Mouse (Mus musculus): ENCODE measurements around the gene Lgals7.
"Not testable (repeated sequence)": the region's sequence is repeated elsewhere in the genome, so short reads cannot be mapped to it uniquely, and the experiment has no call there.

Lgals7 gene

DNA sequence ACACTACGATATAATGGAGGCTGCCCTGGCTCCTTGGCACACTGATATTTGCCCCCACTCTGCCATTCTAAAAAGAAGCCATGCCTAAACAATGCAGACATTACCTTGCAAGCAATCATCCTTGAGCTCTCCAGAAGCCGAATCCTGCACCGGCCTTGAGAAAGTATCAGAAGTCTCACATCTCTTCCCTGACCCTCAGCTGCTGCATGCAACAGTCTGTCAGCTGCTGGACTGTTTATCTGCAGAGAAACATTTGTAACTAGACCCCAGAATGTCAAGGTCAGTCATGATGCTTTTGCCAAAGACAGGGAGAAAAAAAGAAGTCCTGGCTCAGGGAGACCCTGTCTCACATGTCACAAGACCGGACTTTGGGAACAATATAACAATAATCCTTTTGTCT lies 12.4 kb downstream of the Lgals7 start:
- DNase-seq (ENCODE audit: low read depth, low spot score), result no peak

DNA sequence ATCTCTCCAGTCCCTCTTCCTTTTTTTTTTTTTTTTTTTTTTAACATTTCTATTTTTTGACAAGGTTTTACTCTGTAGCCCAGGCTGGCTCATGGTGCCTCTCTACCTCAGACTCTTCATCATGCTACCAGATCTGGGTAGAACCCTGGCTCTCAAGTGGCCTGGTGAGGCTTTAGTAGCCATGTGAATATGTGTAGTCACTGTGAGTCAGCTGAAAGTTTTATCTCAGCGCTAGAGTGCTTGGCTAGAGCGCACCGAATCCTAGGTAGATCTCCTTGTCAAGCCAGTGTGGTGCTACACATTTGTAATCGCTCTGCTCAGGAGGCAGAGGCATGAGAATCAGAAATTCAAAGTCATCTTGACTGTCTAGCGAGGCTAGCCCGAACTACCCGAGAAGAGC lies 13.5 kb downstream of the Lgals7 start:
- DNase-seq (ENCODE audit: low read depth, low spot score), result no peak

DNA sequence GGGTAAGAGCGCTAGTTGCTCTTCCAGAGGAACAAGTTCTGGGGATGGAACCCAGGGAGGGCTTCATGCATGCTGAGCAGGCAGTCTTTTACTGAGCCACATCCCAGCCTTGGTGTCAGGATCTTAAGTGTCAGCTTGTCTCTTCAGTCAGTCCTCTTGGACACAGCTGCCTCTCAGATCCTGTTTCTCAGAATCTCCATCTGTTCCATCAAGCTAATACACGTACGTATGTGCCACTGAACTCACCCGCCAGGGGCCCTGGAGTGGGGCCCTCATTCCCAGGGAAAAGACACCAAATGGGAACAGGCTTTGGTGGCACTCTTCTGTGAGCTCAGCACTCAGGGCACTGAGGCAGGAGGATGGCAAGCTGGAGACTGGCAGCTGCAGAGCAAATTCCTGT lies 14.2 kb downstream of the Lgals7 start:
- peak; percentile 27 for DNase-seq (ENCODE audit: low read depth, low spot score)

DNA sequence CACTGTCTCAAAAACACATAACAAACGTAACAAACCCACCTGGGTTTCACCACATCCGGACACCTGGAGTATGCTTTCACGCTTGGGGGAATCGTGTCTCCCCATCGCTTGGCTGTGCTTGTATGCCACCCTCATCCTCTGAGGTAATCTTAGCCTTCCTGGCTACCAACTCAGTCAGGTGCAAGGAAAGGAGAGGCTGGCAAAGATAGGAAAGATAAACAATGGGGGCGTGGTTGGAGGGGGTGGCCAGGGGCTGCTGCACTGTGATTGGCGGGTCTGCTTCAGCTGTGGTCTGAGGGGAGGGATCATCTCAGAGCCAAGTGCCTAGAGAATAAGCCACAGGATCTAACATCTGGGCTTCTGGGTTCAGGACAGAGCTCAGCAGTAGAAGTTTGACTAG lies 16.0 kb downstream of the Lgals7 start:
- peak; percentile 90 for DNase-seq (ENCODE audit: low read depth, low spot score)

DNA sequence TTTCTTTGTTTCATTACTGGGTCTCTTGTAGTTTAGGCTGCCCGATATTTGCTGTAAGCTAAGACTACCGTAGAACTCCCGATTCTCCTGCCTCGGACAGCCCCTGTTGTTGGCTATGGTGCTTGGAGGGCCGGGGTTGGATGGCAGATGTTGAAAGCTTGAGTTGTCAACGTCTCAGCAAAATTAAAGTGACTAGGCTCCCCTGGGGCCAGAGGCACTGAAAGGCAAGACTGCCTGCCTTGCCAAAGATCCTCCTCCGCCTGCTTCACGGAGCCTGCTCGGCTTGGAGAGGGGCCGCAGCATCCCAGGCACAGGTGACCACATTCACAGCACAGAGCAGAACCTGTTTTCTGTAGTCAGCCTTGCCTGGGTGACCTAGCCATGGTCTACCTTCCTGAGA lies 16.9 kb downstream of the Lgals7 start:
- DNase-seq (ENCODE audit: low read depth, low spot score), result peak; percentile 30

DNA sequence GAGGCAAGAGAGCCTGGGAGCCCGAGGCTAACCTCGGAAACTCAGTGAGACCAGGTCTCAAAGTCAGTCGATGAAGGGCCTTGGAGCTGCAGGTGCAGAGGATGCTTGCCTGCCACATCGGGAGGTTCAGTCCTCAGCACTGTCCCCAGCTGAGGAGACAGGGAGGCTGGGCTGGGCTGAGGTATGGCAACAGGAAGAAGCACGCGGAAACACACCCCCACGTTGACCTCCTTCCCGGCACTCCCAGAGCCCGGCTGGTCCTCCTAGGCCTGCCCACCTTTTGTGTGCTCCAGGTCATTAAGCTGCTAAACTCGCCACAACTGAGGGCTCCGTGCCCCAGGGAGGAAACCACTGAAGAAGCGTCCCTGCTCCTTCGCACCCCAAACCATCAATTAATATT lies 17.5 kb downstream of the Lgals7 start, which contains the start of gene Capn12:
Gene Capn12 (plus strand): TSS at position 224 of the 400 bp plus-strand sequence.
- DNase-seq (ENCODE audit: low read depth, low spot score), result peak; percentile 14

DNA sequence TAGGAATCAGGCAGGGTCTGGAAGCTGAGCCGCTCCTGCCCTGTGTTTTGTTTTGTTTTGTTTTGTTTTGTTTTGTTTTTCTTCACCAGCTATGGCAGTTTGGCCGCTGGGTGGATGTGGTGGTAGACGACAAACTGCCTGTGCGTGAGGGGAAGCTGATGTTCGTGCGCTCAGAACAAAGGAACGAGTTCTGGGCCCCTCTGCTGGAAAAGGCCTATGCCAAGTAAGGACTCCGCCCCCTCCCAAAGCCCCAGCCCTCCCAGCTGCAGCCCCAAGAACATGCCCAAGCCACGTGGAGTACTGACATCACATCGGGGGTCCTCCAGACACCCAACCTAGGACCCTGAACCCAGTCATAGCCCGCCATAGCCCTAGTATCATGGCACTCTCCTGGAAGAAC lies 19.4 kb downstream of the Lgals7 start:
- no peak for DNase-seq (ENCODE audit: low read depth, low spot score)

DNA sequence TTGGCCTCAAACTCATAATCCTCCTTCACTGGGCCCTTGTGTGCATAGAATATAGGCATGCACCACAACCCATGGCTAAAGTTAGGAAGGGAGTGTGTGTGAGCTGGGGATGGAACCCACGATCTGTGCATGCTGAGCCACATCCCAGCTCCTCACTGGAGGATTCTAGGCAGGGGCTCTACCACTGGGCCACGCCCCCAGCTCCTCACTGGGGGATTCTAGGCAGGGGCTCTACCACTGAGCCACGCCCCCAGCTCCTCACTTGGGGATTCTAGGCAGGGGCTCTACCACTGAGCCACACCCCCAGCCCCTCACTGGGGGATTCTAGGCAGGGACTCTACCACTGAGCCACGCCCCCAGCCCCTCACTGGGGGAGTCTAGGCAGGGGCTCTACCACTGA lies 20.1 kb downstream of the Lgals7 start:
- not testable (repeated sequence) for DNase-seq (ENCODE audit: low read depth, low spot score)

DNA sequence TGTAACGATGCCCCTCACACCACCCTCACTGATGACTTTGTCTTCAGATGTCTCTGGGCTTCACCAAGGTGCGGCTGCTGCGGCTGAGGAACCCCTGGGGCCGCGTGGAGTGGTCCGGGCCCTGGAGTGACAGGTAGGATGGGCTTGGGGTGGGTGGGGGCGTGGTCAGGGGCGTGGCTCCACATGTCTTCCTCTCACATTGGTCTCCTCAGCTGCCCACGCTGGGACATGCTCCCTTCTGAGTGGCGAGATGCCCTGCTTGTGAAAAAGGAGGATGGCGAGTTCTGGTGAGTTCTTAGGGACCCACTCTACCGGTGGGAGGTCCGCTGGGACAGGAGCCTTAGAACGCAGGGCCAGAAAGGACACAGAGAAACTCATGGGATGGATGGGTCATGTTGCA lies 22.8 kb downstream of the Lgals7 start:
- DNase-seq (ENCODE audit: low read depth, low spot score), result no peak

DNA sequence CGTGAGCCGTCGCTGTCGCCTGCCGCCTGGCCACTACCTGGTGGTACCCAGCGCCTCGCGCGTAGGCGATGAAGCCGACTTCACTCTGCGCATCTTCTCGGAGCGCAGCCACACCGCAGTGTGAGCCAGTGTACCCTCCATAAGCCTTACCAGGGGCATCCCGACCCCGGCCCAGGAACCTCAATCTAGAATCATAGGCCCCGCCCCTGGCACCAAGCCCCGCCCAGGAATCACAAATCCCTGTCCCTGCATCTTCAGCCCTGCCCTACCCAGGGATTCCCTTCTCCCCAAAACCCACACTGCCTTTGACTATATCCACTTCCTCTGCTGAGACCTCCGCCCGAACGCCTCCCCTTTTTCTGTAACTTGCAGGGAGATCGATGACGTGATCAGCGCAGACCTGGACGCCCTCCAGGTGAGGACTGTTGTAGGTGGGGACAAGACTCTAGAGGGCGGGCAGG lies 25.1 kb downstream of the Lgals7 start:
- DNase-seq (ENCODE audit: low read depth, low spot score), result no peak

DNA sequence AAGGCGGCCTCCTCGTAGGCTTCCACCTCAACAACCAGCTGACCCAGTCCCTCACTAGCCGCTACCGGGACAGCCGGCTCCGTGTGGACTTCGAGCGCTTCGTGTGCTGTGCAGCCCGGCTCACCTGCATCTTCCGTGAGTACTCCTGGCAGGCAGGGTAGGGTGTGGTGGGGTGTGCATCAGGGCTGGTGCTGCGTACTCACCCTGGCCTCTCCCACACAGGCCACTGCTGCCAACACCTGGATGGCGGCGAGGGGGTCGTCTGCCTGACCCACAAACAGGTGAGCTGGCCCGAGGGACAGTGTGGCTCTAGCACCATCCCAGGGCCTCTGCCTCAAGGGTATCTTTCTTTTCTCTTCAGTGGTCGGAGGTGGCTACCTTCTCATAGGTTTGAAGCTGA lies 28.9 kb downstream of the Lgals7 start:
- DNase-seq (ENCODE audit: low read depth, low spot score), result no peak

DNA sequence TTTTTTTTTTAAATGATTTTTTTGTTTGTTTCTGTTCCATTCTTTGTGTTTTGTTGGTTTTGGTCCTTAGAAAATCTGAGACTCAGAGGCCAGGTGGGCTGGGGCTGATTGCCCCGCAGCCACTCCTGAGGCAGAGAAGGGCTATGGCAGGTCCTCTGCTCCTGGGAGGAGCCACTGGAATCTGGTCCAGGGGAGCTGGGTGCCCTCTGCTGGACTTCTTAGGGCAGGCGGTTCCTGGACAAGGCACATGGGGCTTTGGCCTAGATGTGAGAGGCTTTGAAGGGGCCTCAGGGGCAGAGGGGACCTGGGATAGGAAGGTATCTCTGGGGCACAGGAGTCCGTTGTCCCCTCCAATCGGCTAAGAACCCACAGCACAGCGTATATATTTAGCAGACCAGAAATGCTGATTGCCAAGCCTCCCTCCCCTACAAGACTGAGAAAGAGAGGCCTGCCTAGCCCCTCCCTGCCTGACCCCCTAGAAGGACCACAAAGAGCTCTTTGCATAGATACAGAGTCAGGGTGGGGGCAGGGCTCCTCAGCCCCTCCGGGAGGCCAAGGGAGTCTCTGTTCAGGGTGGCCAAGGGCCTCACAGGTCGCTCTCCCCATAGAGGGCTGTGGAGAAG lies 30.1 kb downstream of the Lgals7 start:
- peak; percentile 37 for DNase-seq (ENCODE audit: low read depth, low spot score)

DNA sequence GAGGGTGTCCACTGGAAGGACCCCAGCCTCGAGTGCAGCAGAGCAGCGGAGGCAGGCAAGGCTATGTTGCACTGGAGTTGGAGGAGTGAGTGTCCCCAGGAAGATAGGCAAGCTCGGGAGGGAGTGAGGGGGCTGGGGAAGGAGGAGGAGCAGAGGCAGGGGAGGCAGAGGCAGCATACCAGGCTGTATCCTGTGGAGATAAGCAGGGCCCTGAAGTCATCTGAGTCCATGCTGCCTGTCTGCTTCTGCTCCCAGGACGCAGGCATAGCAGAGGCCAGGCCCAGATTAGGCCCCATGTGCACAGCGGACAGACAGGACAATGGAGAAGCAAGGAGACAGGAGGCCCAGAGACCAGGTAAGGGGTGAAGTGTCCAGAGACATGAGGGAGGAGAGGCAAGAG lies 31.3 kb downstream of the Lgals7 start:
- DNase-seq (ENCODE audit: low read depth, low spot score), result no peak

DNA sequence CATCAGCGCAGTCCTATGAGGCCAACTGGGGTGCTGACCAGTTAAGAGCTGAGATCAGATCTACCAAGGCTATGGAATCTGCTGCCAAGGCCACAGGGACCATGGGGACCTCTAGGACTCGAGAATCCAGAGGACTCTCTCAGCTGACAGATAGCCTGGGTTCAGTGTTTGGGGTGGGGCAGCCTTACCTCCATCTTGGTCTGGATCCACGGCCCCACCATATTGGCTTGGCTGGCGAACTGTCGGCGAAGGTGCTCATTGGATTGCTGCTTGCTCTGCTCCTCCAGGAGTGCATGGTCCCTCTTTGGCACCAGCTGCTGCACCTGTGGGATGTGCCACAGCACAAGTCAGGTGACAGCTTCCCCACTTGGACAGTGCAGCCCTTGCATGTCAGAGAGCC lies 34.0 kb downstream of the Lgals7 start:
- DNase-seq (ENCODE audit: low read depth, low spot score), result no peak

DNA sequence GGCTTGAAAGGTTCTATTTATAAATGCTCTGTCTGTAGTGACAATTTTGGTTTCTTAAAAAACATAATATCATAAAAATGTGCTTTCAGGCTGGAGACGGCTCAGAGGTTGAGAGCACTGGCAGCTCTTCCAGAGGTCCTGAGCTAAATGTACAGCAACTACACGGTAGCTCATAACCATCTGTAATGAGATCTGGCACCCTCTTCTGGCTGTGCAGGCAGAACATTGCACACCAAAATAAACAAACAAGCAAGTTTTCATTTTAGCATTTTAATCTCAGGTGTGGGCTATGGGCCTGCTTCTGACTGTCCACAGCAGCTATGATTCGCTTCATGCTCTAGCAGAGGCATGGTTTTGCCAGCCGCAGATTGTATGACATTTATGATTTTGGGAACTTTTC lies 36.3 kb downstream of the Lgals7 start:
- peak; percentile 26 for DNase-seq (ENCODE audit: low read depth, low spot score)

DNA sequence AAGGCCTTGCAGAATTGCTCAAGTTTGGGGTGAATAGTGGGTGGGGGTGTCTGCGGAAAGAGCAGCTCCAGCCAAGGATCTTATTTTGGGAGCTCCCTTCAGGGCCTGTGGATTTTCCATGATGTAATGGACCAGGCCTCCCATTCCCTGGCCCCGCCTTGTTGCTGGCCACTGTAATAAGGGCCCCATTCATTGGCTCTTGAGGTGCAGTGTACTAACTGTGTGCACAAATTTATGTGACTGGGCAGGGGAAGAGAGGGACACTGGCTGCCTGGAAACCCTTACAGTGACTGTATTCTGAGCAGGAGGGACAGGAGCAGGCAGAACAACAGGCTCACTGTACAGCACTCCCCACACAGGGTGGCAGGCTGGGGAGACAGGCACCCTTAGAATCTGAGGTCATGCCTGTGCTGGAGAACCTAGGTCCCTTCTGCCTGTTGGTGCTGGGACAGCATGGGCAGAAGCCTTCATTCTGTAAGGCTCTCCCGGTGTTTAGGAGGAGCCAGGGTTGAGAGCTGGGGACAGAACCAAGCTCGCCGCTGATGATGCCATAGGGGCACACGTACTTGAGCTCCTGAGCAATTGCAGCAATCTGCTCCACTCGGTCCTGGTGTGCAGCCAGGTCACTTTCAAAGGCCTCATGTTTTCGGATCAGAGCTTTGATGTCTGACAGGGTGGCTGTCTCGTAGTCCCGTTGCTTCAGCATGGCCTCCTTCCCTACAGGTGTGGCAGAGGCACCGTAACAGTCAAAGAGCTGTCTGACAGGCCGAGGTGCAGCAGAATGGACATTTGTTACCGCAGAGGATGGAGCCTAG lies 37.9 kb downstream of the Lgals7 start:
- DNase-seq (ENCODE audit: low read depth, low spot score), result no peak

DNA sequence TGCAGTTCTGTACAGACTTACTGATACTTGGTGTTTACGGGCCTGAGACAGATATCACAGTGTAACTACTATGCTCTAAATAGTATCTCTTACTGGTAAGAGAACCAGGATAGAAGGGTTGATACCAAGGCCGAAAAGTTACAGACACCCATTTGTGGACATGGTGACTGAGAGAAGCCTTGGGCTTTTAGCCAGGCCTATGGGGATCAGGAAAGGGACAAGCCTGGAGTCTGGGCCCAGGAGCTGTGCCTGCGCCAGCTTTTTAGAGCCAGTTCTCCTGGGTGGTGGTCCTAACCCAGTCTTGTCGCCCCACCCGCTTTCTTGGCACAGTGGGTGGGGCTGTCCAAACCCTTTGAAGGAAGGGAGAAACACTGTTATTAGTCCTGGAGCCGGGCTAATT lies 38.5 kb downstream of the Lgals7 start:
- DNase-seq (ENCODE audit: low read depth, low spot score), result no peak

DNA sequence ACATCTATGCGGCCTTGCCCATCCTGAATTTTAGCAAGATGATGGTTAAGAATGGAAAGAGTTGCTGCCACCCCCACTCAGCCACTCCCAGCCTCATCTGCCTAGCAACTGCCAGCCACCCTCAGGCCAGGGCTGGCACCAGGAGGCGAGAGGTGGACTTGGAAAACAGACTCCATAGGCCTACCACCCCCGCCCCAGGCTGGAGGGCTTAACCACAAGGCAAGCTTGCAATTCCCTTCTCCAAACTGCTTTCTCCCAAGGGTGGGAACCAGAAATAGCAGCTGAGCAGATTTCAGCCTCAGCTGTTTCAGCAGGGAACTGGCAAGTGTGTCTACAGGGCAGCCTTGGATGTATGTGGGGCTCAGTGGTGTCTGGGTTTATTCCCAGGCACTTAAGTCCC lies 39.2 kb downstream of the Lgals7 start:
- no peak for DNase-seq (ENCODE audit: low read depth, low spot score)

DNA sequence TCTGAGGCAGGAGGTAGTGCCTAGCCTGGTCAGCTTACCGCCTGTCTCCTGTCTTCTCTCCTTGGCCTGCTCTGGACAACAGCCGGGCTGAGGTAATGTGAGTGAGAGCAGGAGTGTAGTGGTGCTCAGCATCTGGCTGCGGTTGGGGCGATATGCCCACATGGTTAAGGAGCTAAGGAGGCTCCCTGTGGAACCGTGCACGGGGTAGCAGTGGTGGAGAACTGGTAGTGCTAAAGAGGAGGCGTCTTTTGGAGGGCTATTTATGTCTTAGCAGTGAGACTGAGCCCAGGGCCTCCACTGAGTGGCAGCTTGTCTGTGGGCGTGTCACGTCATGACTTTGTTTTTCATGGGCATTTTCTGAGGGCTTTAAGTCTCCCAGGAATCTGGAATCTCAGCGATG lies 40.1 kb downstream of the Lgals7 start:
- no peak for DNase-seq (ENCODE audit: low read depth, low spot score)

DNA sequence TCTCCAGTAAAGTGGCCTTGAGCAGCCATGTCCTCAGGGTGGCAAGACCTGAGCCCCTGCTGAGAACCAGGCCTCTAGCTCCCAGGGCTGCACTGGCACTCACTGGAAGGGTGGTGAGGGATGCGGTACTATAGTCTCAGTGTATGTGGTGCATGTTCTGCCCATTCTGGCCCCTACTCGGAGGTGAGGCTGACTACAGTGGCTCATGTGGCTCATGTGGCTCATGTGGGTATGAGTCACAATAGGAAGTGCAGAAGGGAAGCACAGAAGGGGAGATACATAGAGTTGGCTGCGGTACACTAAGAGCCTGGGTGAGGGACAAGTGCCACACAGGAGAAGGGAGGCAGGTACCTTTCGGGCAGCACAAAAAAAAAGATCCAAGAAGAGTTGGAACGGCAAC lies 43.5 kb downstream of the Lgals7 start:
- no peak for DNase-seq (ENCODE audit: low read depth, low spot score)

DNA sequence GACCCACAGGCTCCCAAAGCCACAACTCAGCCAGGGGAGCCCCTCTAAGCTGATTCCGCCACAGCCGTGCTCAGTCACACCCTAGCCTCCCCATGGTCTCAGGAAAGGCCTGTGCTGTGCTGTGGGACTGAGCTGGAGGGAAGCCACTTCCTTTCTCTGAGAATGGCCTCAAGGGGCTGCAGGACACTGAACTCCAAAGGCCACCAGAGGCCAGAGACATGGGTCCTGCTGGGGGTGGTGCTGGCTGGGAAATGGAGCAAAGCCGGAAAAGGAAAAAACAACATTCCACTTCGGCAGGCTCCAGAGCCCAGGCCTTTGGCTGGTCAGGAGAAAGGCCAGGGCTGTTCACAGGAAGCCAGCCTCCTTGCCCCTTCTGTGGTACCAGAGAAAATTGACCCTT lies 48.0 kb downstream of the Lgals7 start:
- no peak for DNase-seq (ENCODE audit: low read depth, low spot score)

DNA sequence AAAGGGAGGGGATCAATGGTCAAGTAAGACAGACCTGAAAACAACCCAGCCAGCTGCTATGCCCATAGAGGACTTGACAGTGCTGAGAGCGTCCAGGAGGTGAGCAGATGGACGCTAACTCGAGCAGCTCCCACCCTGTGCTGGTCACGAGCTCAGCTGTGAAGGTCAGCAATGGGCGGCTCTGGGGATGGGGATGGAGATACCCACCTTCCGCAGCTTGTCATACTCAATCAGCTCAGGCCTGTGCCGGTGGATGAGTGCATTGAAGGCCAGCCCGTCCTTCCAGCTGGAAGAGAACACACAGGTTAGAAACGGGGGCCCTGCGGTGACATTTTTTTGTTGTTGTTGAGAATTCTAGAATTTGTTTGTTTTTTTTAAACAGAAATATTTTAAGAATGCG lies 49.5 kb downstream of the Lgals7 start:
- no peak for DNase-seq (ENCODE audit: low read depth, low spot score)

Measured in A20 (cell line).